Mouse (Mus musculus) right cerebral cortex, postnatal 14 days (tissue): ENCODE results near the gene Olfr113.
"Not testable (repeated sequence)": the region's sequence is repeated elsewhere in the genome, so short reads cannot be mapped to it uniquely, and the experiment has no call there.

ENCODE experiments used
- DNase-seq: peaks from one replicate; pipeline ENCODE4 v3.0.0; 2022

Olfr113 gene

DNA sequence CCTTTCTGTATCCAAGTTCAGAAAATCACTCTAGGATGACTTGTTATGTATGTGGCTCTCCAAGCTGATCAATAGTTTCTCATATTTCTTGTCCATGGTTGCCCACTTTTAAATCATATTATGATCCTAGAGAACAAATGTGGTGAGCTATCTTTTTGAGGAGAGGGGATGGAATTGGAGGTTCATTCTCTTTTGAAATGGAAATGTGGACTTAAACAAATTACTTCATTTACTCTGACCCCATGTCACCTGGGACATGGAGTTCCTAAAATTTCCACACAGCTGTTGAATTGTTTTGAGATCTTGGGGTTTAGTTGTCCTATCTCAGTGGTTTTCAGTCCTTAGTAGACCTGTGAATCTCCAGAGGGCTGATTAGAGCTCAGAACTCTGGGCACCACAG is at the start of gene Olfr113:
Gene Olfr113 (minus strand): TSS at position 101 of the 400 bp plus-strand sequence.
- DNase-seq = no peak

GRCm38 (mm10) chr17:37627009-37627408 is 49.5 kb upstream of the Olfr113 start, which contains the start of the genes Olfr115 and Olfr116:
Gene Olfr115, minus strand, starts transcription at chr17:37627109.
Gene Olfr116, minus strand, starts transcription at chr17:37627199.
- no peak for DNase-seq

DNA sequence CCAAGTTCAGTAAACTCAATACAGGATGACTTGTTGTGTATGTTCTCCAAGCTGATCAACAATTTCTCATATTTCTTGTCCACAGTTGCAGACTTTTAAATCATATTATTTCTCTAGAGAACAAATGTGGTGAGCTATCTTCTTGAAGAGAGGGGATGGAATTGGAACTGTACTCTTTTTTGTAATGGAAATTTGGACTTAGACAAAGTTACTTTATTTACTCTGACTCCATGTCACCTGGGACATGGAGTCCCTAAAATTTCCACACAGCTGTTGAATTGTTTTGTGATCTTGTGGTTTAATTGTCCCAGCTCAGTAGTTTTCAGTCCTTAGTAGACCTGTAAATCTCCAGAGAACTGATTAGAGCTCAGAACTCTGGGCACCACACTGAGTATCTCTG is 15.2 kb upstream of the Olfr113 start, which contains the start of gene Olfr114:
Gene Olfr114 (minus strand): TSS at position 101 of the 400 bp plus-strand sequence.
- no peak for DNase-seq

- no peak for DNase-seq
These were observed 8.1 kb downstream of the Olfr113 start, which contains the start of gene Olfr112 for GRCm38 (mm10) chr17:37569351-37569750. Gene Olfr112, minus strand, starts transcription at chr17:37569451.

GRCm38 (mm10) chr17:37558913-37559615 is 18.4 kb downstream of the Olfr113 start:
- no peak for DNase-seq

DNA sequence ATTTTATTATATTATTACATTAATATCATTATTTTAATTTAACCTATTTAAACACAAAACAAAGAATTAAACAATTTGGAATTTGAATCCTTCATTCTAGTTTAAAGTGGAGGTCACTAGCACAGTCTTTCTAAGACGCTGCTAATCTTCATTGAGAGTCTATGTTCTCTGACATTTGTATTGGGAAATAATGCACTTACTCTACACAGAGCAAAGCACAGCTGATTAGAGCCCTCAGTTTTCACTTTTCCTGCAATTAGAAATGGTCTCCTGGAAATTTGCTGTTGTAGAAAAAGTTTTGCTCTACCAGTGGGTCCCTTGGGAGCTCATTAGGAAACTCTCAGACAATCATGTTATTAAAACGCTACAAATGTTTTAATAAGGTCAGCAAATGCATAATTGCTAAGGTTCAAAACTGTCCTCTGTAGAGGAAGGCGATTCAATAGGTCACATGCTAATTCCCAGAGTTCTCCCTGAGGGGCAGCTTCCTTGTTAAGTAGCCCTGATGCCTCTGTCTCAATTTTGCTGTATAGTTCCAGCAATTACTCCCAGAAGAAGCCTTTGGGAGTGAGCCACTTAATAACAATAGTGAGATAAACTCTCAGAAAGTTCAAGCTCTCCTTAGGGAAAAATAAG is 33.5 kb downstream of the Olfr113 start:
- DNase-seq = no peak

- DNase-seq = no peak
These were observed 35.9 kb downstream of the Olfr113 start for GRCm38 (mm10) chr17:37541454-37542119.

DNA sequence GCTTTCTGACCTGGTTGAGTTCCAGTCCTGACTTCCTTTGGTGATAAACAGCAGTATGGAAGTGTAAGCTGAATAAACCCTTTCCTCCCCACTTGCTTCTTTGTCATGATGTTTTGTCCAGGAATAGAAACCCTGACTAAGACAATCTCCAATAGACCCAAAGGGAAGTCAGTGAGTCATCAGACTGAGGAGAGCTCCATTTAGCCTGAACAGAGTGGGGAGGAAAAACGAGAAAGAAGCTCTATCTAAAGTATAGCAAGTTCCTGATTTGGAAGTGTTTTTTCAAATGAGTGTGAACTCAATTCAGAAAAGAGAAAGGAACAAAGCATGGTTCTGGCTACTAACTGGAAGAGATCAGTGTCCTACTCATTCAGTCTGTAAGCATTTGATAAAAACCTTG is 39.0 kb downstream of the Olfr113 start:
- not testable (repeated sequence) for DNase-seq

DNA sequence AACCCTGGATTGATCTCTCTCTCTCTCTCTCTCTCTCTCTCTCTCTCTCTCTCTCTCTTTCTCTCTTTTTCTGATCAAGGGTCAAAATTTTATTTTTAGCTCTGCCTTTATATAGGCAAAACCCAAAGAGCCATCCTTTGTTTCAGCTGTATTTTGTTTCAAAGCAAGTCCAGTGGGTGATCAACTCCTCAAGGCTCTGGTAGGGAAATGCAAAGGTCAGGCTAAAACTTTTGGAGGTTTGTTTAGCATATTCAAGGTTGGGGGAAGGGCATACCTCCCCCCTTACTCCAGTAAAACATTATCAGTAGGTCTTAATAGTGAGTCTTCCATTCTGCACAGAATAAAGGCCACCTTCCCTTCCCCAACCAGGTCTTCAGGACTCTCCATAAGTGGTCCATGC is 42.3 kb downstream of the Olfr113 start:
- no peak for DNase-seq

- DNase-seq = not testable (repeated sequence)
These were observed 52.0 kb downstream of the Olfr113 start for GRCm38 (mm10) chr17:37525427-37525826.

DNA sequence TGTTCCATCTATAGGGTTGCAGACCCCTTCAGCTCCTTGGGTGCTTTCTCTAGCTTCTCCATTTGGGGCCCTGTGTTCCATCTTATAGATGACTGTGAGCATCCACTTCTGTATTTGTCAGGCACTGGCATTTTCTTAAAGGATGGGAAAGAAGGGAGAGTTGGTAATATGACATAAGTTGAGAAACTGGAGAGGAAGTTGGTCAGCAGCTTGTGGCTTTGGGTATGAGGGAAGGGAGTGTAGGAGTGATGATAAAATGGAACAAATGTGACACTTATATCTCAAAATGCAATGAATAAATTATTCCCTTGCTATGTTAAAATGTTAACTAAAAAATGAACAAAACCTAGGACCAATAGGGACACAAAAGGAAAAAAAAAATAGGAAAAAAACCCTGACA is 52.9 kb downstream of the Olfr113 start:
- not testable (repeated sequence) for DNase-seq
